23 mouse cellular contexts compared by ENCODE assay signal in genomic region chr15:88072676-88073075, GRCm38 (mm10).
"Had no signal": no experiment of that assay in that cellular context is flagged by ENCODE, and none has a peak within 500 bp of the region (broad histone marks: within the 10 kb centered on the region; RNA-seq: fewer than 3 reads in every experiment).

No protein-coding gene starts in this region.

- H3K4me2 ChIP-seq: heart, embryonic 12.5 days; hindbrain, embryonic 12.5 days; hindbrain, embryonic 14.5 days; intestine, embryonic 15.5 days; limb, embryonic 13.5 days; limb, embryonic 15.5 days; liver, embryonic 12.5 days had no signal

- H3K4me3 ChIP-seq: gastrocnemius, adult 2 months; heart, adult 2 months; heart, embryonic 12.5 days; hindbrain, embryonic 10.5 days; hindbrain, embryonic 12.5 days; intestine, embryonic 15.5 days; limb, embryonic 13.5 days; limb, embryonic 15.5 days; liver, embryonic 12.5 days had no signal

- ATAC-seq: hindbrain, embryonic 16.5 days; inflammation-experienced regulatory T-cells, adult 6 months; intestine, embryonic 15.5 days; intestine, postnatal 0 days; liver, embryonic 12.5 days had no signal

- DNase-seq: gastrocnemius, adult 2 months; gastrocnemius, postnatal 10 days; gastrocnemius, postnatal 25 days; heart, adult 2 months; heart, postnatal 10 days; heart, postnatal 4 days; kidney, adult 18-20 months; kidney, adult 9 months; kidney, postnatal 10 days; layer of hippocampus, postnatal 36 days; left cerebral cortex, postnatal 4 days had no signal

- H3K36me3 ChIP-seq: heart, embryonic 12.5 days; hindbrain, embryonic 10.5 days; hindbrain, embryonic 12.5 days; intestine, embryonic 15.5 days; limb, embryonic 13.5 days; limb, embryonic 15.5 days; liver, embryonic 12.5 days had no signal

- H3K9me3 ChIP-seq: heart, embryonic 12.5 days; hindbrain, embryonic 10.5 days; hindbrain, embryonic 12.5 days; intestine, embryonic 15.5 days; limb, embryonic 13.5 days; limb, embryonic 15.5 days had no signal

- H3K27me3 ChIP-seq: heart, embryonic 12.5 days; hindbrain, embryonic 12.5 days; intestine, embryonic 15.5 days; limb, embryonic 13.5 days; limb, embryonic 15.5 days; liver, embryonic 12.5 days had no signal

- H3K4me1 ChIP-seq: heart, embryonic 12.5 days; intestine, embryonic 15.5 days; limb, embryonic 13.5 days; limb, embryonic 15.5 days; liver, embryonic 12.5 days had no signal

- H3K9ac ChIP-seq: heart, embryonic 12.5 days; hindbrain, embryonic 12.5 days; hindbrain, embryonic 14.5 days; intestine, embryonic 15.5 days; limb, embryonic 13.5 days; limb, embryonic 15.5 days; liver, embryonic 12.5 days; liver, embryonic 14.5 days had no signal

- H3K27ac ChIP-seq: gastrocnemius, adult 2 months; heart, adult 2 months; hindbrain, embryonic 10.5 days; hindbrain, embryonic 12.5 days; hindbrain, embryonic 14.5 days; intestine, embryonic 15.5 days; limb, embryonic 13.5 days; limb, embryonic 15.5 days; liver, embryonic 12.5 days; liver, embryonic 14.5 days had no signal
